Mouse (Mus musculus) megakaryocyte, embryonic 14.5 days (primary cell): ENCODE measurements around the gene Dnajb8.

Source experiments
- FLI1 ChIP-seq: IDR thresholded peaks from 2 replicates; pipeline ENCODE4 v1.6.1; 2012; ENCODE audit warnings: low read length, inconsistent platforms, mixed read lengths
- GATA1 ChIP-seq: IDR thresholded peaks from 3 replicates; pipeline ENCODE4 v1.6.1; 2012; ENCODE audit warnings: mixed read lengths, low read length, inconsistent platforms, borderline replicate concordance

DNA sequence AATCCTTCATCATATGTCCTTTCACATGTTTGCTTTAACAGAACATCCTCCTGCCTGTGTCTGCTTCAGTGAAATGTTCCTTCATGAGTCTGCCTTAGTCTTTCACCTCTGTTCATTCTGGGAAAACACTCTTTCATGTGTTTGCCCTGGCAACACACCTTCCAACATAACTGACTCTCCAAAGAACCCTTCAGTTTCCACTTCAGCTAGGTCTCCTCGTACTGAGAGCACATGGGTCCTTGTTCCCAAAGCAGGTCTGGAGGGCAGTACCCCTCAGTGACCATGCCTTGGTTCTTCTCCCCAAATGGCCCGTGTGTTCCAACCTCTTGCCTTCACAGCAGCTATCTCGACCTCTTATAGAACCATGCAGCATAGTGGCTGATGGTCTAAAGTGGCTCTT lies 45.0 kb downstream of the Dnajb8 start:
- TF ChIP-seq GATA1 = no peak
- no peak for TF ChIP-seq FLI1
